ENCODE assay signal across 8 mouse cellular contexts in genomic region chr10:8240242-8240641, GRCm38 (mm10).
DNase-seq lines count a peak whose midpoint lies in the region; ATAC-seq lines count a peak whose summit lies in the region.

No protein-coding gene starts in this region.

- no peaks in the 10 kb centered on the region for H3K4me1 ChIP-seq in embryonic facial prominence, embryonic 10.5 days

- 17% methylated on average over 3 of the region's 3 CpGs for whole genome bisulfite sequencing in embryonic facial prominence, embryonic 10.5 days

- intact Hi-C loops in heart, postnatal 14 days (cut with DNase I): loop anchor here (1.0 to 5.0 kb wide), 3 partner anchors 357 to 477 kb away; no protein-coding TSS in a partner anchor

- H3K27ac ChIP-seq in embryonic facial prominence, embryonic 10.5 days (replicated peaks): no peak overlapping the region

- no peaks in the 10 kb centered on the region for H3K27me3 ChIP-seq in embryonic facial prominence, embryonic 10.5 days (replicated peaks; ENCODE audit: low read depth, poor library complexity, severe bottlenecking)

- ATAC-seq in CD4-positive, CD25-positive, alpha-beta regulatory T cell, adult 4 months: peak; percentile 84

- no peak overlapping the region for H3K4me3 ChIP-seq in embryonic facial prominence, embryonic 10.5 days

- H3K9me3 ChIP-seq in embryonic facial prominence, embryonic 10.5 days: peaks cover 1% of the 10 kb centered on the region

- no peaks in the 10 kb centered on the region for H3K36me3 ChIP-seq in embryonic facial prominence, embryonic 10.5 days (replicated peaks)

- DNase-seq in adrenal gland, postnatal 25 days: peak; percentile 79
- DNase-seq in embryonic facial prominence, embryonic 10.5 days (ENCODE audit: low spot score): peak; percentile 78
- DNase-seq in heart, postnatal 14 days: peak; percentile 75 to 90
- peak; percentile 76 for DNase-seq in layer of hippocampus, adult 9-10 months (ENCODE audit: low spot score)
- DNase-seq in lung, postnatal 10 days: peak; percentile 84
- peak; percentile 58 for DNase-seq in ovary, postnatal 36 days (ENCODE audit: low spot score)
- peak; percentile 65 to 73 for DNase-seq in thymus, postnatal 36 days
